Mouse (Mus musculus) lung, adult 2 months (tissue): ENCODE results near the gene Sap18b. TPM values are rescaled to one million over a fixed set of nuclear protein-coding genes. Genes with fewer than 3 reads are reported as not detected.

Source experiments
- DNase-seq: peaks from one replicate; pipeline ENCODE4 v3.0.0; 2022
- H3K4me1 ChIP-seq: fragments of 200-500 bp; 2 replicates; pipeline ENCODE4 v1.6.1; 2011; ENCODE audit warnings: low read length; ENCODE audit not compliant: control insufficient read depth, insufficient read depth
- H3K4me3 ChIP-seq: fragments of 200-500 bp; replicated peaks from 2 replicates; pipeline ENCODE3; 2011; ENCODE audit warnings: low read depth, mild to moderate bottlenecking, control low read depth, low read length; ENCODE audit errors: extremely low read depth
- CTCF ChIP-seq: fragments of 200-500 bp; IDR thresholded peaks from 2 replicates; pipeline ENCODE4 v1.5.1; 2011; ENCODE audit warnings: mild to moderate bottlenecking, low read length, control low read depth; ENCODE audit not compliant: insufficient read depth
- POLR2A ChIP-seq: fragments of 200-500 bp; IDR thresholded peaks from 2 replicates; pipeline ENCODE4 v1.6.1; 2011; ENCODE audit warnings: low read depth, mild to moderate bottlenecking, control low read depth, low read length, borderline replicate concordance; ENCODE audit errors: extremely low read depth
- WGBS: fragments of 180-500 bp; shearing (Covaris S2); methylation state at CpG from one replicate; pipeline ENCODE4 v1.1.7; 2018; 5-methylcytosine and 5-hydroxymethylcytosine counted together
- polyA plus RNA-seq: library from polyadenylated mRNA; depleted of rRNA; stranded (reverse); fragments of >200 nt; gene quantifications from 2 replicates; pipeline ENCODE4 v1.2.3, GENCODE M21; 2012; rRNA removed

Sap18b gene
- polyA plus RNA-seq, 1 experiment, result 33.3 TPM

- Histone ChIP-seq H3K4me3 (no peak overlapping the region), H3K4me1 (no peaks in the 10 kb centered on the region)
- TF ChIP-seq CTCF, result no peak
- no peak for TF ChIP-seq POLR2A
- DNase-seq, result no peak
- WGBS, result 89% methylated on average over 16 of the region's 16 CpGs
Measured at GRCm38 (mm10) chr8:95871690-95872089, 46.5 kb downstream of the Sap18b start.

DNA sequence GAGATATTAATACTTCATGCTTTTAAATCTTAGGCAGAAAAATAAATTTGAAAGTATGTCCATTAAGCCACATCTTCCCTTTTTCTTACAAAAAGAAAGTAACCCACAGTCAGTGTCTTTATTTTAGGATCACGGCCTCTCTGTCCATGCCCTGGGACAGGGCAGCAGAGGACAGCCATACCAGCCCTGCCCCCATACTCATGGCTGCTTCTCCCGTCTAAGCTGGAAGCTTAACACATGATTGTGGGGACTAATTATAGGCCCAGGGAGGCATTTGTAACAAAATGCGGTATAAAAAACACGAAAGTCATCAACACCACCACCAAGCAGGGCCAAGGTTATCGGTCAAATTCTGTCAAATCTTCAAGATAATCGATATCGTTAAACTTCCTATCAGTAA is 50.1 kb downstream of the Sap18b start:
- Histone ChIP-seq H3K4me1 (no peaks in the 10 kb centered on the region; the same call in 1 of the 2 replicates), H3K4me3 (no peak overlapping the region)
- no peak for DNase-seq
- WGBS, result 96% methylated on average over 7 of the region's 7 CpGs
- TF ChIP-seq POLR2A (no peak), CTCF (no peak)

Other genes starting within 250 kb of the Sap18b start
- gene Prss54, start 249.0 kb upstream of the Sap18b start, polyA plus RNA-seq, result 0.10 TPM in 1 of 2 replicates, not detected in the other
- gene Gins3, start 191.9 kb upstream of the Sap18b start, polyA plus RNA-seq, result 0.91 and 1.3 TPM in 2 replicates
- 17.4 and 21.5 TPM in 2 replicates for gene Ndrg4, start 148.4 kb upstream of the Sap18b start, polyA plus RNA-seq
- gene Setd6, start 109.5 kb upstream of the Sap18b start, polyA plus RNA-seq, result 8.9 and 13.8 TPM in 2 replicates
- 63.1 and 94.5 TPM in 2 replicates for gene Cnot1, start 17.9 kb upstream of the Sap18b start, polyA plus RNA-seq
- gene Slc38a7, start 28.2 kb downstream of the Sap18b start, polyA plus RNA-seq, result 21.8 and 26.3 TPM in 2 replicates
- 51.4 and 70.8 TPM in 2 replicates for gene Got2, start 63.2 kb downstream of the Sap18b start, polyA plus RNA-seq